Mouse (Mus musculus) cerebellum, adult 2 months (tissue): ENCODE data around the gene Sardh. TPM values are rescaled to one million over a fixed set of nuclear protein-coding genes. Genes with fewer than 3 reads are reported as not detected.

ENCODE experiments used
- DNase-seq, 2 experiments: peaks; one replicate each; pipeline ENCODE4 v3.0.0; 2021
- H3K27ac ChIP-seq: fragments of 200-500 bp; 2 replicates; pipeline ENCODE4 v1.5.1; 2012; ENCODE audit warnings: low read length, control low read depth, inconsistent platforms; ENCODE audit not compliant: insufficient read depth
- H3K27me3 ChIP-seq: fragments of 200-500 bp; 2 replicates; pipeline ENCODE4 v1.6.1; 2012; ENCODE audit warnings: inconsistent platforms, mild to moderate bottlenecking, low read length, moderate library complexity; ENCODE audit not compliant: control insufficient read depth, insufficient read depth
- H3K4me1 ChIP-seq: fragments of 200-500 bp; 2 replicates; pipeline ENCODE4 v1.6.1; 2011; ENCODE audit warnings: low read length; ENCODE audit not compliant: control insufficient read depth, insufficient read depth
- H3K4me3 ChIP-seq: fragments of 200-500 bp; replicated peaks from 2 replicates; pipeline ENCODE3; 2011; ENCODE audit warnings: mild to moderate bottlenecking, low read depth, low read length, control low read depth; ENCODE audit not compliant: insufficient read depth
- CTCF ChIP-seq: fragments of 200-500 bp; IDR thresholded peaks from 2 replicates; pipeline ENCODE4 v1.5.1; 2011; ENCODE audit warnings: low read depth, mild to moderate bottlenecking, control low read depth, low read length, moderate library complexity, borderline replicate concordance; ENCODE audit not compliant: insufficient read depth
- POLR2A ChIP-seq: fragments of 200-500 bp; IDR thresholded peaks from 2 replicates; pipeline ENCODE4 v1.6.1; 2011; ENCODE audit warnings: low read length, control low read depth, borderline replicate concordance; ENCODE audit not compliant: insufficient read depth
- WGBS: fragments of 180-500 bp; shearing (Covaris S2); methylation state at CpG from one replicate; pipeline ENCODE4 v1.1.7; 2018; 5-methylcytosine and 5-hydroxymethylcytosine counted together
- polyA plus RNA-seq: library from polyadenylated mRNA; depleted of rRNA; stranded (reverse); fragments of >200 nt; gene quantifications from 2 replicates; pipeline ENCODE4 v1.2.3, GENCODE M21; 2012; rRNA removed

Gene Sardh
- polyA plus RNA-seq: 10.5 and 11.3 TPM in 2 replicates

GRCm38 (mm10) chr2:27248211-27248610 is at the start of gene Sardh:
TSS of gene Sardh (minus strand) at chr2:27248337.
- H3K4me1 ChIP-seq: peaks cover 9% of the 10 kb centered on the region
- 87% methylated on average over 2 of the region's 2 CpGs for WGBS
- DNase-seq: no peak
- no peak within 1 kb of the TSS for H3K4me3 ChIP-seq
- H3K27ac ChIP-seq: no peak within 1 kb of the TSS
- H3K27me3 ChIP-seq: no peaks in the 10 kb centered on the region
- TF ChIP-seq CTCF (no peak), POLR2A (no peak)

- WGBS: 52% methylated on average over 9 of the region's 9 CpGs
- Histone ChIP-seq H3K27ac (no peak overlapping the region), H3K27me3 (no peaks in the 10 kb centered on the region), H3K4me1 (no peaks in the 10 kb centered on the region), H3K4me3 (no peak overlapping the region)
- DNase-seq: no peak
- TF ChIP-seq CTCF: no peak
- TF ChIP-seq POLR2A: no peak
Measured at GRCm38 (mm10) chr2:27296656-27297406, 48.7 kb upstream of the Sardh start.

- Histone ChIP-seq H3K27ac (no peak overlapping the region), H3K4me3 (no peak overlapping the region), H3K4me1 (no peaks in the 10 kb centered on the region), H3K27me3 (no peaks in the 10 kb centered on the region)
- WGBS: 96% methylated on average over 3 of the region's 3 CpGs
- no peak for DNase-seq
- TF ChIP-seq POLR2A (no peak), CTCF (no peak)
Measured at GRCm38 (mm10) chr2:27294777-27295176, 46.6 kb upstream of the Sardh start.

- no peaks in the 10 kb centered on the region for H3K4me1 ChIP-seq
- no peak overlapping the region for H3K27ac ChIP-seq
- no peak for TF ChIP-seq POLR2A
- peak; percentile 82 for TF ChIP-seq CTCF
- DNase-seq: peak; percentile 57 to 72
- WGBS: 14% methylated on average over 3 of the region's 3 CpGs
- H3K4me3 ChIP-seq: no peak overlapping the region
- H3K27me3 ChIP-seq: no peaks in the 10 kb centered on the region
Measured at GRCm38 (mm10) chr2:27289019-27289418, 40.9 kb upstream of the Sardh start.

GRCm38 (mm10) chr2:27286971-27287710 is 39.0 kb upstream of the Sardh start:
- no peak for DNase-seq

GRCm38 (mm10) chr2:27284441-27284840 is 36.3 kb upstream of the Sardh start:
- Histone ChIP-seq H3K4me3 (no peak overlapping the region), H3K27ac (no peak overlapping the region), H3K27me3 (no peaks in the 10 kb centered on the region), H3K4me1 (no peaks in the 10 kb centered on the region)
- TF ChIP-seq CTCF: no peak
- no peak for TF ChIP-seq POLR2A
- no peak for DNase-seq
- WGBS: 85% methylated on average over 7 of the region's 7 CpGs

More at GRCm38 (mm10) chr2:27286971-27287710, 39.0 kb upstream of the Sardh start:
- WGBS: 83% methylated on average over 7 of the region's 7 CpGs
- no peak overlapping the region for H3K27ac ChIP-seq
- TF ChIP-seq CTCF (no peak), POLR2A (no peak)
- no peak overlapping the region for H3K4me3 ChIP-seq
- H3K27me3 ChIP-seq: no peaks in the 10 kb centered on the region
- H3K4me1 ChIP-seq: no peaks in the 10 kb centered on the region

- H3K4me1 ChIP-seq: no peaks in the 10 kb centered on the region
- no peak overlapping the region for H3K27ac ChIP-seq
- 89% methylated on average over 9 of the region's 9 CpGs for WGBS
- TF ChIP-seq POLR2A: no peak
- no peak for TF ChIP-seq CTCF
- no peaks in the 10 kb centered on the region for H3K27me3 ChIP-seq
- H3K4me3 ChIP-seq: no peak overlapping the region
- no peak for DNase-seq
Measured at GRCm38 (mm10) chr2:27281771-27282170, 33.6 kb upstream of the Sardh start.
